Mouse (Mus musculus) hindbrain, embryonic 10.5 days (tissue): ENCODE measurements around the gene Coq3. TPM values are rescaled to one million over a fixed set of nuclear protein-coding genes. Genes with fewer than 3 reads are reported as not detected.

Experiments
- DNase-seq: peaks from one replicate; pipeline ENCODE4 v3.0.0-alpha.2; 2017; ENCODE audit warnings: low spot score
- H3K27ac ChIP-seq: fragments of 300-500 bp; sonication (generic); 2 replicates; pipeline ENCODE4 v1.5.1; 2016; ENCODE audit warnings: mild to moderate bottlenecking, moderate library complexity
- H3K27me3 ChIP-seq: fragments of 300-500 bp; sonication (generic); 2 replicates; pipeline ENCODE4 v1.6.1; 2016; ENCODE audit warnings: mild to moderate bottlenecking; ENCODE audit not compliant: poor library complexity, insufficient read depth, severe bottlenecking
- H3K36me3 ChIP-seq: fragments of 300-500 bp; sonication (generic); 2 replicates; pipeline ENCODE4 v1.6.1; 2016; ENCODE audit warnings: mild to moderate bottlenecking, moderate library complexity
- H3K4me1 ChIP-seq: fragments of 300-500 bp; sonication (generic); replicated peaks from 2 replicates; pipeline ENCODE4 v1.6.1; 2016; ENCODE audit warnings: mild to moderate bottlenecking
- H3K4me3 ChIP-seq: fragments of 300-500 bp; sonication (generic); 2 replicates; pipeline ENCODE4 v1.5.1; 2016; ENCODE audit warnings: mild to moderate bottlenecking, moderate library complexity
- H3K9me3 ChIP-seq: fragments of 300-500 bp; sonication (generic); 2 replicates; pipeline ENCODE4 v1.6.1; 2016; ENCODE audit warnings: mild to moderate bottlenecking, moderate library complexity
- WGBS: fragments of 180-500 bp; shearing (Covaris S2); methylation state at CpG from one replicate; pipeline ENCODE4 v1.1.7; 2016; 5-methylcytosine and 5-hydroxymethylcytosine counted together
- polyA plus RNA-seq: library from polyadenylated mRNA; unstranded; fragments of >200 nt; fragmentation: Nextera tagmentation; extraction: Ambion mirVana; gene quantifications from 2 replicates; pipeline ENCODE4 v1.2.1, GENCODE M21; 2016

The Coq3 gene
- 10.9 and 12.0 TPM in 2 replicates for polyA plus RNA-seq

- no peaks in the 10 kb centered on the region for H3K27me3 ChIP-seq
Measured at GRCm38 (mm10) chr4:21879565-21880220, at the start of gene Coq3. Gene Coq3, plus strand, starts transcription at chr4:21879673.

GRCm38 (mm10) chr4:21832844-21833243 is 46.6 kb upstream of the Coq3 start:
- H3K27ac ChIP-seq = no peak overlapping the region
- no peaks in the 10 kb centered on the region for H3K27me3 ChIP-seq
- H3K4me1 ChIP-seq = no peaks in the 10 kb centered on the region
- 91% methylated on average over 8 of the region's 8 CpGs for WGBS
- peaks cover 49% of the 10 kb centered on the region for H3K36me3 ChIP-seq
- DNase-seq = no peak
- H3K9me3 ChIP-seq = no peaks in the 10 kb centered on the region
- no peak overlapping the region for H3K4me3 ChIP-seq

More at GRCm38 (mm10) chr4:21879565-21880220, at the start of gene Coq3:
- Histone ChIP-seq H3K36me3 (peaks cover 28% of the 10 kb centered on the region), H3K9me3 (no peaks in the 10 kb centered on the region), H3K4me1 (peaks cover 10% of the 10 kb centered on the region; the same call in 1 of the 2 replicates), H3K27ac (peak within 1 kb of the TSS; percentile 96), H3K4me3 (peak within 1 kb of the TSS; percentile 76)
- peak; percentile 88 for DNase-seq
- WGBS = under 1% methylated on average over 51 of the region's 51 CpGs

GRCm38 (mm10) chr4:21847481-21848286 is 31.8 kb upstream of the Coq3 start, which contains the start of gene Pnisr:
Gene Pnisr, plus strand, starts transcription at chr4:21847583.
- under 1% methylated on average over 50 of the region's 50 CpGs for WGBS

GRCm38 (mm10) chr4:21848287-21848630 is 31.2 kb upstream of the Coq3 start:
- H3K4me1 ChIP-seq = peaks cover 16% of the 10 kb centered on the region
- no peaks in the 10 kb centered on the region for H3K27me3 ChIP-seq
- under 1% methylated on average over 24 of the region's 24 CpGs for WGBS
- 0 out of 2 replicates have a peak, but pooled peaks cover 5% of the 10 kb centered on the region for H3K36me3 ChIP-seq
- peak overlapping the region; percentile 77 for H3K4me3 ChIP-seq
- peak overlapping the region; percentile 97 for H3K27ac ChIP-seq
- peak; percentile 90 for DNase-seq
- H3K9me3 ChIP-seq = no peaks in the 10 kb centered on the region

More at GRCm38 (mm10) chr4:21847481-21848286, 31.8 kb upstream of the Coq3 start, which contains the start of gene Pnisr:
- Histone ChIP-seq H3K27ac (peak within 1 kb of the TSS; percentile 97), H3K4me1 (peaks cover 16% of the 10 kb centered on the region), H3K27me3 (no peaks in the 10 kb centered on the region), H3K9me3 (no peaks in the 10 kb centered on the region), H3K36me3 (no peaks in the 10 kb centered on the region), H3K4me3 (peak within 1 kb of the TSS; percentile 77)
- peak; percentile 95 for DNase-seq

GRCm38 (mm10) chr4:21857481-21857880 is 22.0 kb upstream of the Coq3 start:
- no peaks in the 10 kb centered on the region for H3K4me1 ChIP-seq
- no peaks in the 10 kb centered on the region for H3K9me3 ChIP-seq
- no peak overlapping the region for H3K27ac ChIP-seq
- H3K4me3 ChIP-seq = no peak overlapping the region
- no peak for DNase-seq
- peaks cover 92% of the 10 kb centered on the region for H3K36me3 ChIP-seq
- WGBS = 66% methylated on average over 1 of the region's 1 CpGs
- H3K27me3 ChIP-seq = no peaks in the 10 kb centered on the region

- WGBS = 96% methylated on average over 1 of the region's 1 CpGs
- Histone ChIP-seq H3K36me3 (peaks cover 95% of the 10 kb centered on the region), H3K4me1 (no peaks in the 10 kb centered on the region), H3K9me3 (no peaks in the 10 kb centered on the region), H3K27me3 (no peaks in the 10 kb centered on the region), H3K4me3 (no peak overlapping the region), H3K27ac (no peak overlapping the region)
- no peak for DNase-seq
Measured at GRCm38 (mm10) chr4:21865226-21865625, 14.2 kb upstream of the Coq3 start.

GRCm38 (mm10) chr4:21878776-21879175 is 697 bp upstream of the Coq3 start:
- WGBS = 42% methylated on average over 6 of the region's 6 CpGs

GRCm38 (mm10) chr4:21882806-21883205 is 3.3 kb downstream of the Coq3 start:
- no peak overlapping the region for H3K27ac ChIP-seq
- no peaks in the 10 kb centered on the region for H3K9me3 ChIP-seq
- WGBS = 94% methylated on average over 6 of the region's 6 CpGs
- H3K36me3 ChIP-seq = no peaks in the 10 kb centered on the region
- no peak for DNase-seq
- H3K27me3 ChIP-seq = no peaks in the 10 kb centered on the region
- peaks cover 10% of the 10 kb centered on the region; the same call in 1 of the 2 replicates for H3K4me1 ChIP-seq
- no peak overlapping the region for H3K4me3 ChIP-seq

More at GRCm38 (mm10) chr4:21878776-21879175, 697 bp upstream of the Coq3 start:
- peak overlapping the region; percentile 76 for H3K4me3 ChIP-seq
- no peak for DNase-seq
- H3K4me1 ChIP-seq = peaks cover 10% of the 10 kb centered on the region; the same call in 1 of the 2 replicates
- no peaks in the 10 kb centered on the region for H3K27me3 ChIP-seq
- peaks cover 37% of the 10 kb centered on the region for H3K36me3 ChIP-seq
- H3K27ac ChIP-seq = no peak overlapping the region
- H3K9me3 ChIP-seq = no peaks in the 10 kb centered on the region

- Histone ChIP-seq H3K9me3 (no peaks in the 10 kb centered on the region), H3K36me3 (no peaks in the 10 kb centered on the region), H3K4me1 (no peaks in the 10 kb centered on the region), H3K27me3 (no peaks in the 10 kb centered on the region), H3K27ac (no peak overlapping the region), H3K4me3 (no peak overlapping the region)
- no peak for DNase-seq
- WGBS = 90% methylated on average over 8 of the region's 8 CpGs
Measured at GRCm38 (mm10) chr4:21885831-21886230, 6.4 kb downstream of the Coq3 start.

GRCm38 (mm10) chr4:21930971-21931771 is 51.7 kb downstream of the Coq3 start, which contains the start of gene Faxc:
Gene Faxc, plus strand, starts transcription at chr4:21931329.
- Histone ChIP-seq H3K27me3 (peaks cover 9% of the 10 kb centered on the region), H3K4me3 (peak within 1 kb of the TSS; percentile 63), H3K4me1 (peaks cover 29% of the 10 kb centered on the region), H3K9me3 (no peaks in the 10 kb centered on the region), H3K36me3 (peaks cover 6% of the 10 kb centered on the region), H3K27ac (peak within 1 kb of the TSS; percentile 98)
- WGBS = under 1% methylated on average over 83 of the region's 83 CpGs
- peak; percentile 78 for DNase-seq

- Histone ChIP-seq H3K27ac (peak overlapping the region; percentile 98), H3K4me1 (peaks cover 29% of the 10 kb centered on the region), H3K36me3 (peaks cover 14% of the 10 kb centered on the region), H3K9me3 (no peaks in the 10 kb centered on the region), H3K4me3 (peak overlapping the region; percentile 63), H3K27me3 (peaks cover 9% of the 10 kb centered on the region)
- WGBS = 19% methylated on average over 23 of the region's 23 CpGs
- peak; percentile 14 for DNase-seq
Measured at GRCm38 (mm10) chr4:21931772-21932630, 52.5 kb downstream of the Coq3 start.
